Mouse (Mus musculus) testis, postnatal 14 days (tissue): Measurements from ENCODE around the gene Nfasc.

Experiments
- DNase-seq: peaks from one replicate; pipeline ENCODE4 v3.0.0; 2021; ENCODE audit warnings: low spot score

The Nfasc gene

DNA sequence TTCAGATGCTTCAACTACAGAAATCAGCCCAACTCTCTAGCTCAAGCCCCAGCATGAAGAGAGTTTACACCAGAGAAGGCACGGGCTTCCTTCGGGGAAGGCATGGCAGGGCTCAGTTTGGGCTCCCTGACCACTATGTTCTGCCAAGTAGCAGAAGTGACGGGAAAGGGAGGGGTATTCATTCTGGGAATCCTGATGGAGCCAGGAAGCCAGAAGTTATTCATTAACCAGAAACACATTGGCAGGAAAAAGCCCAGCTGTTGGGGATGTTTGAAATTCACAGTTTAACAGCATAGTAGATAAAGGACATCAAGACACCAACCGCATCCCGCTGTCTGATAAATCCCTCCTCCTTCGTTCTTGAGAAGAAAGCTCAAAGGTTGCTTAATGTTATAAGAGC, 93.6 kb downstream of the Nfasc start:
- DNase-seq = no peak

GRCm38 (mm10) chr1:132641049-132641795, 100.4 kb downstream of the Nfasc start:
- no peak for DNase-seq

DNA sequence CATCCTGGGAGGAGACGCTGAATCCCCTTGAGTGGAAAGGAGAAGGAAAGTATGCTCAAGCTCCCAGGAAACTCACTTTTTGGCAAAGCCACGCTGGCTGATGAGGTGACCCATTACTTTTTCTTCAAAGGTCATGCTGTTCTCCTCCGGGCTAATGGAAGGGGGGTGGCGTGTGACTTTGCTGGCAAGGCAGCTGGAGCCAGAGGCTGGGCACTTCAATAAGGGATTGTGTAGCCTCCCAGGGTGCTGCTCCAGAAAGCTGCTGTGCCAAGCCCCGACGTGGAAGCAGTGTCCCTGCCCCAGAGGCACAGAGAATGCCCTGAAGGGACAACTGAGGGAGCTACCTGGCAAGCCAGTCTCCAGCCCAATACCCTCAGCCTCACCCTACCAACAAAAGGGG, 101.3 kb downstream of the Nfasc start:
- no peak for DNase-seq

DNA sequence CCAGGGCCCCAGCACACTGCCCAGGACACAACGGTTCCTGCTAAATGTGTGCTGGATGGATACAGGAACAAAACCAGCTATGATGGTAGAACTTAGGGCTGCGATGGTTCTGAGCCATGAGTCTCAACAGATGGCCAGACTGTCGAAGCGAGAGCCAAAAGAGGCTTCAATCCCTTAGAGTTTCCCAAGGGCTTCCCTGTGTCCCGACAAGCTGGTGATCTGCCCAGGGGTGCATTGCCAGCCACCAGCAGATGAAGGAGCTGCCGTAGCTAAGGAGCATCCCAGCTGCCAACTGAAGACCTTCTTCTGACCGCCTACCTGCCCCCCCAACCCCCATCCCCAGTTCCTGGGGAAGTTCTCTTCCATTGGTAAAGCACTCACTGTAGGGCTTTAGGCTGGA, 104.3 kb downstream of the Nfasc start:
- DNase-seq = no peak

DNA sequence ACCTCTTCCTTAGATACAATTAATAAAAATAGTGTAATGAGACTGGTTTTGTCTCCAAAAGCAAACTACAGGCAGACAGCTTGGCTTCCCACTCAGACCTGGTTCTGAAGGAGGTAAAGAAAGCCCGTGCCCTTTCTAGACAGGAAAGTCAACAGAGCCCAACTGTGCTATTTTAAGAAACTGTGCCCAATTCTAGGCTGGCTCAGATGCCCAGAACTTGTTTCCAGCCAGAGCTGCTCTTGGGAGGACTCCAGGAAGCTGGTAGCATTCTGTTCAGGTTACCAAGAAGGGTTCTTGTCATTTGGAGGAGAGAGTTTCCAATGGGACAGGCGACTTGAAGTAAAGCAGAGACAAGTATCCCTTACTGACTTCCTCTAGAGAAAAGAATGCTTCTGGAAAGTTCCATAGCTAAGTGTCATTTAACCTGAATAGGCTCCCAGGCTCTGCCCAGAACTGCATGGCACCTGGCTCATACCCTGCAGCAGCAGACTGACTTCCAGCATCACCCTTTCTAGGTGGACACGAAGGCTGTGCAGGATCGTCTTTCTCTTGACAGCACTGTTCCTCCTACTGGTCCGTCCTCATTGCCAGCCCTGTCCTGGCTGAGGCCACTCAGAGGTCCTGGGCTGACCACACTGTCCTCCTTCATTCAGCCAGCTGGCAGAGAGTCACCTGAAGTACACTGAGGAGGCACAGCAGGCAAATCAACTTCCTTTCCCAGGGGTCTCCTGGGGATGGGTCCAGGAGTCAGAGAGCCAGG, 111.8 kb downstream of the Nfasc start:
- DNase-seq = no peak

GRCm38 (mm10) chr1:132628599-132628998, 113.0 kb downstream of the Nfasc start:
- DNase-seq = no peak

- no peak for DNase-seq
Observed at GRCm38 (mm10) chr1:132628183-132628582, 113.4 kb downstream of the Nfasc start.

DNA sequence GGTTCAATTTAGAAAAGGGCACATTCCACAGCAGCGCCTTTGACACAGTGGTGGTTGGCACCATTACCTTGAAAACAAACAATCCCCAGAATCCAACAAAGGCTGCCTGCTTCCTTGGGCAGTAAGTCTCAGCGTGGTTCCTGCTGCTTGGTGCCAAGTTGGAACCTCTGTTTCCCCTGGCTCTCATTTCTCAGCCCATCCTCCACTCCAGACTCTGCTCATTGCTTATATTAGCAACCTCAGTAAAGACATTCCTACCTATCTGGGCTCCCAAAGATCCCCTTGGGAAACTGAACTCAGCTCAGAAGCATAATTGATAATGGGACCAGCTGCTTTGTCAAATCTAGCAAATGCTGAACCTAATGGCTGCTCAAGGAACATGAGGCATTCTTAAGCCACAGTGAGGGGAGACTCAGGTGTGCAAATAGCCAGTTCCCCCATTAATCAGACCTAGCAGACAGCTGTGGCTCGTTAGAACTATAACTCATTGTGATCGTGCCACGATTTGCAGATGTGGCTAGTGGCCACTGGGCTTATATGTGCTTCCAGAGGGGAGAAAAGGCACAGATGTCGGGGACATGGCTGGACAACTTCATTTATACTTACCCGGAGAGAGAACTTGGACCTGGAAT, 115.4 kb downstream of the Nfasc start:
- no peak for DNase-seq

- DNase-seq = no peak
Observed at GRCm38 (mm10) chr1:132625034-132625433, 116.6 kb downstream of the Nfasc start.

GRCm38 (mm10) chr1:132624466-132624865, 117.1 kb downstream of the Nfasc start:
- DNase-seq = no peak

GRCm38 (mm10) chr1:132623641-132624336, 117.8 kb downstream of the Nfasc start:
- DNase-seq = peak; percentile 41

GRCm38 (mm10) chr1:132612066-132612465, 129.5 kb downstream of the Nfasc start:
- no peak for DNase-seq

- peak; percentile 37 for DNase-seq
Observed at GRCm38 (mm10) chr1:132609048-132609634, 132.5 kb downstream of the Nfasc start.

- DNase-seq = peak; percentile 64
Observed at GRCm38 (mm10) chr1:132602161-132602560, 139.4 kb downstream of the Nfasc start.

GRCm38 (mm10) chr1:132598024-132598423, 143.6 kb downstream of the Nfasc start:
- no peak for DNase-seq

- peak; percentile 15 for DNase-seq
Observed at GRCm38 (mm10) chr1:132595741-132596140, 145.9 kb downstream of the Nfasc start.

DNA sequence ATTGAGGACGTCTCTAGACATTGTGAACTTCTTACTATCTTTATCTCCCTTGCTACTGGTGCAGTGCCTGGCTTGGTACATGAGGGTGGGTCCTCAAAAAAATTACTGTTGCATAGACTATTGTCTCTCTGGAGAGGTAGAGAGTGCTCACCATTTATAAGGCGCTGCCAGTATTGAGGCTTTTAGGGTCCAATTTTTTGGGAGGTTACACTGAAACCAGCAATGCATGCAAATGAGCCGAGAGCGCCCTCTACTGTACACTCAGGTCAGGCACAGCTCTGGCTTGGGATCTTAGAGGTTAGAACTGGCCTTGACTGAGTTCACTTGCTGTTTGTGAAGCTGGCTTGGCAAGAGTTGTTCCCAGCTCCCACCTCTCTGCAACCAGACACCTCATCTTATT, 147.0 kb downstream of the Nfasc start:
- DNase-seq = no peak

GRCm38 (mm10) chr1:132592145-132592544, 149.5 kb downstream of the Nfasc start:
- no peak for DNase-seq

DNA sequence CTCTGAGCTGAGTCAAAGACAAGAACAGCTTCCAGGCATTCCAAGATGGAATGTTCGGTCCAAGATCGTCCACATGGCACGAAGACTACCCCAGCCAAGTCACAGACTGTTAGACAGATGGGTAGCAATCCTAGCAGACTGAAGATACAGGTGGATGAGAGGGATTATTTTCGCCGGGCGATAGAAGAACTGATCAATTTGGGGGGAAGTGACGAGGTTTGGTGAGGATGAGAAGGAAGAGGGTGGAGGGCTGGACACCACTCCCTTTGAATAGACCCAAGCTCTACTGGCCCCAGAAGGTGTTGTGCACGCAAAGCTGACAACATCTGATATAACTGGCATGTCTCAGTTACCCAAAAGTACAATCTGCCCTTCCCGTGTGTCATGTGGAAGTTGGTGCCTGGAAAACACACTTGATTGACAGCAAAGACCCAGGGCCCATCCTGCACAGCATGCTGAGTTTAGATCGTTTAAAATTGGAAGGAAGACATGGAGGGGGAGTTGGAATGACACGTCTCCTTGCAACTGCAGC, 150.1 kb downstream of the Nfasc start:
- DNase-seq = no peak

GRCm38 (mm10) chr1:132586679-132587201, 154.9 kb downstream of the Nfasc start:
- no peak for DNase-seq

GRCm38 (mm10) chr1:132585376-132585775, 156.2 kb downstream of the Nfasc start:
- DNase-seq = no peak
